Mouse (Mus musculus) ES-E14 (cell line): ENCODE results near the gene Specc1l.

Experiments used
- CHD2 ChIP-seq: IDR thresholded peaks from 2 replicates; pipeline ENCODE4 v1.6.1; 2014; ENCODE audit warnings: mild to moderate bottlenecking, low read depth, low read length, inconsistent platforms
- HCFC1 ChIP-seq: IDR thresholded peaks from 2 replicates; pipeline ENCODE4 v1.6.1; 2012; ENCODE audit warnings: low read length, inconsistent platforms, borderline replicate concordance; ENCODE audit not compliant: insufficient read depth
- MAFK ChIP-seq: IDR thresholded peaks from 2 replicates; pipeline ENCODE4 v1.6.1; 2014; ENCODE audit warnings: mild to moderate bottlenecking, low read depth, low read length, inconsistent platforms; ENCODE audit not compliant: insufficient read depth
- ZC3H11A ChIP-seq: IDR thresholded peaks from 2 replicates; pipeline ENCODE4 v1.6.1; 2012; ENCODE audit warnings: low read depth, mild to moderate bottlenecking, inconsistent platforms, low read length, borderline replicate concordance
- ZNF384 ChIP-seq: IDR thresholded peaks from 2 replicates; pipeline ENCODE4 v1.6.1; 2012; ENCODE audit warnings: low read depth, low read length, inconsistent platforms

GRCm38 (mm10) chr10:75304413-75304812 is 92.5 kb downstream of the Specc1l start:
- no peak for TF ChIP-seq MAFK
- no peak for TF ChIP-seq ZC3H11A
- TF ChIP-seq CHD2: no peak
- TF ChIP-seq ZNF384: no peak
- TF ChIP-seq HCFC1: no peak
